ENCODE assay signal across 27 mouse cellular contexts in genomic region chr17:15672870-15673269, GRCm38 (mm10). TPM values are rescaled to one million over a fixed set of nuclear protein-coding genes. Genes with fewer than 3 reads are reported as not detected.
DNase-seq lines count a peak whose midpoint lies in the region; ATAC-seq and TF ChIP-seq lines count a peak whose summit lies in the region.
"Had no signal": no experiment of that assay in that cellular context is flagged by ENCODE, and none has a peak within 500 bp of the region (broad histone marks: within the 10 kb centered on the region; RNA-seq: fewer than 3 reads in every experiment).

No protein-coding gene starts in this region.

- TF ChIP-seq POLR2A in brain, embryonic 14.5 days (IDR thresholded peaks at IDR 0.05; ENCODE audit: borderline replicate concordance, extremely low read depth, insufficient read depth, insufficient read length, poor library complexity, severe bottlenecking) = no peak

- ATAC-seq in lung, postnatal 0 days = 0 out of 2 replicates have a peak, but pooled peaks have one; percentile 9
- ATAC-seq: activated CD4-positive, CD25-positive, alpha-beta regulatory T cell, adult 4 months; forebrain, embryonic 13.5 days had no signal

- no peaks in the 10 kb centered on the region for H3K36me3 ChIP-seq in lung, postnatal 0 days (ENCODE audit: insufficient read depth, low read length)
- H3K36me3 ChIP-seq: G1E; hindbrain, embryonic 15.5 days; midbrain, embryonic 12.5 days; stomach, embryonic 15.5 days had no signal

- H3K9ac ChIP-seq in lung, postnatal 0 days (replicated peaks; ENCODE audit: low read depth) = no peak overlapping the region
- H3K9ac ChIP-seq: forebrain, embryonic 13.5 days; hindbrain, embryonic 15.5 days; midbrain, embryonic 12.5 days; stomach, embryonic 15.5 days had no signal

- H3K4me2 ChIP-seq in lung, postnatal 0 days (replicated peaks; ENCODE audit: low read depth, low read length) = no peak overlapping the region
- H3K4me2 ChIP-seq: forebrain, embryonic 13.5 days; heart, embryonic 11.5 days; hindbrain, embryonic 15.5 days; liver, embryonic 11.5 days; midbrain, embryonic 12.5 days; stomach, embryonic 15.5 days had no signal

- 40% methylated on average over 5 of the region's 5 CpGs for WGBS in lung, postnatal 0 days

- H3K4me3 ChIP-seq in layer of hippocampus, adult 2 months = no peak overlapping the region
- H3K4me3 ChIP-seq in lung, postnatal 0 days (ENCODE audit: low read depth, low read length) = no peak overlapping the region
- H3K4me3 ChIP-seq: forebrain, embryonic 13.5 days; hindbrain, embryonic 15.5 days; midbrain, embryonic 12.5 days; stomach, embryonic 15.5 days had no signal

- no peak for TF ChIP-seq CTCF in layer of hippocampus, adult 2 months (conservative IDR thresholded peaks at IDR 0.05)
- TF ChIP-seq CTCF in lung, postnatal 0 days (IDR thresholded peaks at IDR 0.05) = no peak
- no peak for TF ChIP-seq CTCF in brain, embryonic 14.5 days (IDR thresholded peaks at IDR 0.05; ENCODE audit: borderline replicate concordance, extremely low read depth, insufficient read depth, insufficient read length)

- TF ChIP-seq EP300 in lung, postnatal 0 days (IDR thresholded peaks at IDR 0.05) = no peak

- no peak overlapping the region for H3K27ac ChIP-seq in layer of hippocampus, adult 2 months
- no peak overlapping the region for H3K27ac ChIP-seq in lung, postnatal 0 days (ENCODE audit: low read length)
- H3K27ac ChIP-seq: forebrain, embryonic 13.5 days; hindbrain, embryonic 15.5 days; midbrain, embryonic 12.5 days; stomach, embryonic 15.5 days had no signal

- no peaks in the 10 kb centered on the region for H3K27me3 ChIP-seq in lung, postnatal 0 days (replicated peaks; ENCODE audit: insufficient read depth, low read length)
- H3K27me3 ChIP-seq: CH12.LX; forebrain, embryonic 13.5 days; hindbrain, embryonic 15.5 days; midbrain, embryonic 12.5 days; stomach, embryonic 15.5 days had no signal

- DNase-seq in layer of hippocampus, adult 2 months (ENCODE audit: low spot score in 2 of 2) = peak; percentile 11 to 20
- DNase-seq in layer of hippocampus, adult 8-10 months (ENCODE audit: low spot score in 2 of 2) = no peak
- peak; percentile 59 for DNase-seq in lung, postnatal 0 days (ENCODE audit: low spot score)
- DNase-seq in lung, adult 18-20 months = no peak
- DNase-seq in brain, embryonic 14.5 days (ENCODE audit: low read depth) = peak; percentile 50
- peak; percentile 12 for DNase-seq in skeletal muscle tissue, adult 2 months (ENCODE audit: low read depth, low spot score)
- no peak for DNase-seq in kidney, postnatal 4 days
- DNase-seq: adrenal gland, postnatal 10 days; B cell, adult 2 months; cerebellum, adult 9-11 months; gastrocnemius, postnatal 10 days; heart, adult 11 months; kidney, adult 8-10 months; kidney, postnatal 14 days; lung, postnatal 10 days; right cerebral cortex, postnatal 4 days; thymus, adult 18-20 months; thymus, postnatal 36 days had no signal

- no peaks in the 10 kb centered on the region for H3K9me3 ChIP-seq in lung, postnatal 0 days (ENCODE audit: low read length)
- H3K9me3 ChIP-seq: forebrain, embryonic 13.5 days; G1E; hindbrain, embryonic 15.5 days; midbrain, embryonic 12.5 days; stomach, embryonic 15.5 days had no signal

- no peaks in the 10 kb centered on the region for H3K4me1 ChIP-seq in lung, postnatal 0 days (ENCODE audit: insufficient read depth, low read depth, low read length)
- H3K4me1 ChIP-seq: forebrain, embryonic 13.5 days; hindbrain, embryonic 15.5 days; stomach, embryonic 15.5 days had no signal

RNA-seq across cellular contexts. Expression of gene Chd1, which starts 31.9 kb away (rescaled TPM):
- total RNA-seq in layer of hippocampus, adult 2 months (2021) = 10 to 100 TPM; 22.9 to 25.4 TPM
- 10 to 100 TPM; 21.7 to 28.1 (median 25.8) TPM for total RNA-seq in layer of hippocampus, adult 8-10 months (2022)
- 17.1 and 19.6 TPM in 2 replicates for polyA plus RNA-seq in lung, postnatal 0 days (2015; fragmentation: Nextera tagmentation; extraction: Ambion mirVana)
- 6.5 and 10.4 TPM in 2 replicates for polyA plus RNA-seq in brain, embryonic 14.5 days (2012; rRNA removed)

Comparison
In these comparisons a context has a peak if more than half of its experiments do, and no peak if none do; other contexts are left out.
1. DNase-seq: peak in layer of hippocampus, adult 2 months (2 of 2), lung, postnatal 0 days (single experiment), brain, embryonic 14.5 days (single experiment) and skeletal muscle tissue, adult 2 months (single experiment); none in layer of hippocampus, adult 8-10 months (0 of 2), lung, adult 18-20 months (0 of 2) and kidney, postnatal 4 days (0 of 2).